Mouse (Mus musculus): Measurements from ENCODE around the gene Snx32.

DNA sequence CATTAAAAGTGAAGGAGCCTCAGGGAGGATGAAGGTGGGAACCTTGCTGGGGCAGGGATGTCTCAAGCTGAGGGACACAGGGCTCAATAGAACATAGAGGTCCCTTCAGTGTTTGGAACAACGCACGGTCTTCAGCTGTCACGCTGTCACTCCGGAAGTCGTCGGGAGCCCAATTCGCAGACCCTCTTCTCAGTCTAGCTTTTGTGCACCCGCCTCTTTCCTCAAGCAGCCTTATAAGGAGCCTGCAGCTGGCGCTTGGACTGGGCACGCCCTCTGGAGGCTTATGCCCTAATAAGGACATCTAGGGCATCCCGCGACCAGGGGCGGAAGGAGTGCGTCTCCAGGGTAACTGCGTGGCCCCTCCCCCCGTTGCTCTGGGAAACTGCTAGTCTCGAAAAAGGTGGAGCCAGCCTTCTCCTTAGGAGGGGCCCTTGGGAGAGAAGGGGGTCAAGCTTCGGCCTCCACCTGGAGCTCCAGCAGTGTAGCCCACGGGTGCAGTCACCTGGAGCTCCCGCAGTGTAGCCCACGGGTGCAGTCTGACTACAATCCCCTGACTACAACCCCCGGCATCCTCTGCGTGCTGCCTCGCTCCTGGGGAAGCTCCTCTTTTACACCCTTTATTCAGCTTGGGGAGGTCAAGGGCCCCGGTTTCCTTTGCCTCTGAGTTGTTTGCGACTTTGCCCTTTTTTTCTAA lies 21.3 kb downstream of the Snx32 start:
- TF ChIP-seq POLR2A (IDR thresholded peaks at IDR 0.05; ENCODE audit: borderline replicate concordance, insufficient read depth, low read length) (peak; percentile 64; the same call in 1 of the 2 replicates), CTCF (IDR thresholded peaks at IDR 0.05; ENCODE audit: borderline replicate concordance, insufficient read depth, low read depth, low read length) (no peak)

Data from cerebellum, adult 2 months (tissue).